Mouse (Mus musculus): ENCODE results near the gene Adora1.
"Not testable (repeated sequence)": the region's sequence is repeated elsewhere in the genome, so short reads cannot be mapped to it uniquely, and the experiment has no call there.

Gene Adora1

DNA sequence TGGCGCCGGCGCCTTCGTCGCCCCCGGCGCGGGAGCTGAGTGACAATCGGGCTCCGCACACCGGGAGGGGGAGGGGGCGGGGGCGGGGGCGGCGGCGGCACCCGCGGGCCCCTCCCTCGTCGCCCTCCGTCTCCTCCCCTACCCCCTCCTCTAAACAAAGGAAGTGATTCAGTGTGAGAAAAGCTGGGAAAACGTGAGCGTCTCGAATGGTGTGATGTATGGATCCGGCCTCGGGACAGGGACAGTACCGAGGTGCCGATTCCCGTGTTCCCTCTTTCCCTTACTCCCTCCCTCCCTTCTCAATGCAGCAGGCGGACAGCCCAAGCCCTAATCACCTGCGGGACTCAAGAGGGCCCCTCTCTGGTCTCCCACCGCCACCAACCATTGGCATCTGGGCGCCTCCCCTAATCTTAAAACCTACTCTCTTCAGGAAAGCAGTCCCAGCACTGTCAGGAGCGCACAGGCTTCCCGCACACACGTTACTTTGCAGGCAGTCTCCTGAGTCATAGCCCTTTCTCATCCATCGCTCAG, at the start of gene Adora1:
Adora1 (minus strand) TSS at position 41 of the 531 bp plus-strand sequence.
- no peak for DNase-seq (ENCODE audit: low read depth)

DNA sequence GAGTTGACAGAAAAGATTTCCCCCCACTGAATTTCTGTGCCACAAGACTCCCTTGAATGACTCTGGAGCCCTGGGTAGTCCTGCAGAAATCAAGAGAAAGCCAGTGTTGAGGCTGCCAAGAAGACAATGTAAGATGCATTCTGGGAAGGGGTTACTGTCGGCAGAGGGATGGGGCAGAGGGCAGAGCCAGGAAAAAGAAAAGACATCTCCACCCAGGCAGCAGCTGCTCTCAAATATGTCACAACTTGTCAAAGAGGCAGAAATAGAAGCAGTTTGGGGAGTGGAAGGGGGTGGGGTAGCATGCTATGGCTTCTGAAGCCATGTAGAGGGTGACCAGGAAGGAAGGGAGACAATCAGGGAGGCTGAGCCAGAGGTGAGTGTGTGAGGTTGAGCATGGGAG, 47.9 kb upstream of the Adora1 start:
- no peak for DNase-seq (ENCODE audit: low read depth)

DNA sequence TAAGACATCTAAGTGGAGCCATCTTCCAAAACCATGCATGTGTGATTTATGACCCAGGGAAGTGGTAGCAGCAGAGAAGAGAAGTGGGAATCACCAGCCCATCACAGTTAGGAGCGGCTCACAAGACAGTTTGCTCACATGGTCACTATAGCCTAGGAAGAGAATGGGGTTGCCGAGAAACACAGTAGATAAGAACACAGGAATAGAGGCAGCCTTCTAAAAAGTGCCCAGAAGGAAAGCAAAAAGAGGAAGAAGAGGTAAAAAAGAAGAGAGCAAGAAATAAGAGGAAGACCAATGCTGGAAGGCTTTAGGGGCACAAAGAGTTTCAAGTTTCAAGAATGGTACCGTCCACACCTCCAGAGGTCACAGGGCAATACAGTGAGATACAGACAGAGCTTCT, 47.1 kb upstream of the Adora1 start:
- DNase-seq (ENCODE audit: low read depth): no peak

DNA sequence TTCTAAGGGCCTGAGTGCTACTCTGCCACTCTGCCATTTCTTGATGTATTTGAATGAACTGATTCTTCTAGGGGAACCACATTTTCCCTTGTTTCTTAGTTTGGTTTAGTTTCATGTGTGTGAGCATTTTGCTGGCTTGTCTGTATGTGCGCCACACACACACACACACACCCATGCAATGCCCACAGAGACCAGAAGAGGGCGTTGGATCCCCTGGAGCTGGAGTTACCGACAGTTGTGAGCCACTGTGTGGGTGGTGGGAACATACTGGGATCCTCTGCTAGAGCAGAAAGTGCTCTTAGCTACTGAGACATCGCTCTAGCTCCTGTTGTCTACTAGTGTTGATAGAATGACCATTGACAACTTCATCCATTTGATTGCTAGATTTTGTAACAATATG, 46.3 kb upstream of the Adora1 start:
- no peak for DNase-seq (ENCODE audit: low read depth)

DNA sequence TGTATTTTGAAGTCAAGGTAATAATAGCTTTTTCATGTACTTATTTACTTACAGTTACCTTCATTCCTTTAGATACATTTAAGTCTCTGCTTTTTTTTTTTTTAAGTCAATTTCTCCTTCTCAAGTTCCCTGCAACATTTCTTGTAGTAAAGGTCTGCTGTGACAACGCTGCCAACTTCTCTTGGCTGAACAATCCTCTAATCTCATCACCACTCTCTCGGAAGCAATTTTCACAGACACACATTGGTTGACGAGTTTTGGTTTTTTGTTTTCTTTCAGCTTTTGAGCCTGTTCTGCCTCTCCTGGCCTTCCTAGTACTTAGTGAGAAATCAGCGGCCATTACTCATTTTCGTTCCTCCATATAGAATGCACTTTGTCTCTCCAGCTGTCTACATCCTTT, 44.9 kb upstream of the Adora1 start:
- no peak for DNase-seq (ENCODE audit: low read depth)

DNA sequence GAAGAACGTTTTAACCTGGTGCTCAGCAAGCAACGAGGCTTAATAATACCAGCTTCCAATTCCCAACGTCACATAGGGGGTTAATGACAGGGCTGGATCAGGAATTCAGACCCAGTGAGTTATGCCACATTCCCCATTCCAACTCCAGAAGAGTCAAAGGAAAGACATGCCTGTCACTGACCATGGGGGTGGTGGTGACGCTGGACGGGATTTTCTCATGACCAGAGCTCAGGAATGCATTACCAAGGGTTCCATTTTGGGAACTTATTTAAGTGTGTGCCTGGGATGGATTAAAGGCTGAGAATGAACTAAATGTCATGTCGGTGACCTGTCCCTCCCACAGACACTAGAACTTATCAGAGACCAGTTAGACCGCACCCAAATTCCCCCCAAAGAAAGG, 41.6 kb upstream of the Adora1 start:
- no peak for DNase-seq (ENCODE audit: low read depth)

DNA sequence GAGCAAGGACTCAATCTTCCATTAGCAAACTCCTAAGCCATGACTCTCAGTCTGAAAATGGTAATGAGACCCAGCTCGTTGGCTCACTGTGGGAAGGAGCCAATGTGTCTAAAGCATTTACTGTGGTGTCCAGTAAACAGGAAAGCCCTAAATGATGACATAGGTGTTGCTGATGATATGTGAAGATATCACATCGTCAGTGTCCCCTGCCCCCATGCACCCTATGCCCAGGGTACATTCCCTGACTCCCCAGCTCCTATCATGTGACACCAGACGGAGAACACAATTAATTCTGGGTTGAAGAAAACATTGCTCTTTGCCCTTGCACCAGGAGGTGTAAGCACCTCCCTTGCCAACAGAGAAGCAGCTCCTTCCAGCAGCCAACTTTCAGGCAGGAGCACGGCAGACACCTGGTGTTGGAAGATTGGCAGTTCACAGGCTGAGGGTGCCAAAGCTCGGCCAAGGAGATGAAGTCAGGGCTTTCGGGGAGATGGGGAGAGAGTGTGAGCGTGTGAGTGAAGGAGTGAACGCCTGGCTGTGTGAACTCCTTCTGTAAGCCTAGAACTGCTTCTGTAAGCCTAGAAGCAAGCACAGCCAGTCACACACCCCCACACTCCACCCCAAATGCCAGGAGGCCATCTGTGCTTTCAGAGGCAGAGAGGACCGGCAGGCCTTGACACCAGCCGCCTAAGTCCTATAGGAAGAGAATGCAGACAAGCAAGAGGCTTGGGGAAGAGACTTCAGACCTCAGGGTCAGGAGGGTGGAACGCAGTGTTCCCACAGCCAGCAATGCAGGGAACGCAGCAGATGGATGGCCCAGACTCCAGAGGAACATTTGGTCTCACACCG, 40.6 kb upstream of the Adora1 start:
- no peak for DNase-seq (ENCODE audit: low read depth)

DNA sequence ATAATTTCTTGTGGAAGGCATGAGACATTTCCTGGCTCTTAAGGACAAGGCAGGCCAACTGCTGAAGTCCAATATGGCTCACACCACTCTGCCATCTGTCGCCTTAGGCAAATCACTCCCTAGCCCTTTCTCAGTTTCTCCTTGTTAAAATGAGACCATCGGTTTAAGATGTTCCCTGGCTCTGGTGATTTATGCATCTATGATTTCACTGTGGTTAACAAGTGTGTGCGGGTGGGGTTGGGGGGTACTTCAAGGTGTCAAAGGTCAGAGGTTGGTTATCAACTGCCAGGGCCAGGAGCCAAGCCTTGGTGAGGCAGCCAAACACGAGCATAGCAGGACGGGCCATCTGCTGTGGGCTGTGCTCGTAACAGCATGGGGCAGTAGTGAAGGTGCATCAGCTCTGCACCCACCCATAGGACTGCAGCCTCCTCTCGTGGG, 39.3 kb upstream of the Adora1 start:
- DNase-seq (ENCODE audit: low read depth): no peak

DNA sequence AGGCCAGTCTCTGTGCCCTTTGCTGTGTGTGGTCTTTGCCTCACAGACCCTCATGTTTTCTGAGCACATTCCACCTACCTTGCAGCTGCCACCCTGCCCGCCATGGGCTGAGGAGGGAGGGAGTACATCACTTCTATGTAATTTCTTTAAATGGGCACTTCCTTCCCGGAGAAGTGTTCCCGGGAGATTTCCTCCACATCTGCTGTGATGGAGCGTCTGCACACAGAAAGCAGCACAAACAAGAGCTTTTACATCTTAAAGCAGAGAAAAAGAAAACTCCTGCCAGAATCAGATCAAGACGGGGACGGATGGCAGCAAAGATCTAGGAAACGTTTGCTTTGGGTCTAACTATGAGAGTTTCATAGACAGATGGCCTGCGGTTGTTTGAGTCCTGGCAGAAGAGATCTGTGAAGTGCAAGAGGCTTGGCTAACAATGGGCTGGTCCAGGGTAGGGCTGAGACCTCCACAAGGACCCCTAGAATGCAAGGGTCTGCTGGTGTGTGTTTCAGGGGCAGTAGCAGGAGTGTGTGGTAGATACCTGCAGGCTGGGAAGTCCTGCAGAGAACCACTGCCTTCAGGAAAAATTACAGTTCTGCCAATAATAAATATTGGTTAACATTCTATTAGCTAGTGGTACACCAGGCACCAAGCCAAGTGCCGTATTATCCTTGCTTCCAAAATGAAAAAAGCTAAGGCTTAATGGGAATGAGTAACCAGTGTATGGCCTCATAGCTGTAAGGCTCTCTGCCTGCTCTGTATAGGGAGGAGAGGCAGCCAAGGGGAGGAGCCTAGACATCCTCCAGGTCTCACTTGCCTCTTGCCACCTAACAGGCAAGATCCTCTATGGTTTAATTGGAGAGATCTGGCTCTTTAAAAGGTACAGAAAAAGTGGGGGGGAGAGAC, 38.5 kb upstream of the Adora1 start:
- DNase-seq (ENCODE audit: low read depth): no peak

DNA sequence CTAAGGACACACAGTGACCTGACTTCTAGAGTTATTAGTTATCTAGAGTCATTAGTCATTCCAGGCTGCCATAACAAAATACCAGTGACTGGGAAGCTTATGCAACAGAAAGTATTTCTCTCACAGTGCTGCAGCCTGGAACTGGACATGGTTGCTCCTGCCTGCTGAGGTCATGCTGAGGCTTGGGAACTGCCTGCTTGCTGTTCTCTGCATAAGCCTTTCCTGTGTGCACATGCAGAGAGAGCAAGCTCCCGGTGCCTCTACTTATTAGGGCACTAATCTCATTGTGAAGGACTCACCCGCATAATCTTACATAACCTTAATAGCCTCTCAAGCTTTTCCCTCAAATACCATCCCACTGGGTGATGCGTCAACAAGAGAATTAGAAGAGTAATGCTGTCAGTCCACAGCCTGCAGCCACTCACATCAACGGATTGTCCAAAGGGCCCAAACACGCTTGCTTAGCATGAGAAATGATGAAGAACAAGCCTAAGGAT, 37.6 kb upstream of the Adora1 start:
- no peak for DNase-seq (ENCODE audit: low read depth)

DNA sequence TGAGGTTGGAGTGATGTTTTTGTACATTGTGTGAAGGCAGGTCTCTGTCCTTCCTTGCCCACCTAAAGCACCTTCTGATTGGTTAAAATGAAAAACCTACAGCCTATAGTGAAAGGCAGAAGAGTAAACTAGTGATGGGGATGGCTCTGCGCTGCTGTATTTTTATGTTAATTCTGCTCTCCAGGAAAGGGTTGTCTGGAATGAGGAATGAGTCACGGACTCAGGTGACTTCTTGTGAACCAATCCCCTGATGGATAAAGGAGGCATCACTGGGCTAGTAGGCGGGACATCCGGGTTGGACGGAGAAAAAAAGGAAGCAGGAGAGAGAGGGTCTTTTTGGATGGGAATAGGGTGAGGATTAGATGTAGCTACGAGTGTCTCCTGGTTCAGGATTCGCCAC, 34.8 kb upstream of the Adora1 start:
- no peak for DNase-seq (ENCODE audit: low read depth)

DNA sequence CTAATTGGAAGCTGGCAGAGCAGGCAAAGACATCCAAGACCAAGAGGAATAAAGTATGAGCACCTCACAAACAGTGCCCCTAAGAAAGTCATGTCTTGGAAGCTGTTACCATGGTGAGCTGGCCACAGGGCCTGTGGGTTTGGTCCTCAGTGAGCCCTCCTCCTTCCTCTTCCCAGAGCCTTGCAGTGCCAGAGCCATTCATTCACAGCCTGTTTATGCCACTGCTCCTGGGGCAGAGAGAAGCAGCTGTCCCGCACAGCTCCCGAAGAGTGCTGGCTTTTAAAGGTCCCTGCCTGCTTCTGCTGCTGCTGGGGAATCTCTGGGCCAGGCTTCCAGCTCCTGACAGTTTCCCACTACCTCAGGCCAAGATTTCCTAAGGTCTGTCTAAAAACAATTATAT, 30.6 kb upstream of the Adora1 start:
- DNase-seq (ENCODE audit: low read depth): no peak

DNA sequence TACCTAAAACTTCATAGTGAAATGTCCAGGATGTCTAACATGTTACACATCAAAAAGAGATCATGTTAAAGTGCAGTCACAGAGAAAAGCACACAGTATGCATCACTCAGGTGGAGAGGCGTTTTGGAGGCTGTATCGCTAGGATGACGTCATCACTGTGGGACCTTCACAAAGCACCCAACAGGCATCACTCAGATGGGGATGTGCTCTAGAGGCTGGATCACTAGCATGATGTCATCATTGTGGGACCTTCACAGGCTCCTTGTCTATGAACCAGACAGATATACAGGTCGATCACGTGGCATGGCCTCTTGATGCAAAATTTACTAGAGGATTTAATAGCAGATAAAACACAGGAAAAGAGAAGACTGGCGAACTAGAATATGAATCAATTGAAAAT, 29.1 kb upstream of the Adora1 start:
- DNase-seq (ENCODE audit: low read depth): no peak

DNA sequence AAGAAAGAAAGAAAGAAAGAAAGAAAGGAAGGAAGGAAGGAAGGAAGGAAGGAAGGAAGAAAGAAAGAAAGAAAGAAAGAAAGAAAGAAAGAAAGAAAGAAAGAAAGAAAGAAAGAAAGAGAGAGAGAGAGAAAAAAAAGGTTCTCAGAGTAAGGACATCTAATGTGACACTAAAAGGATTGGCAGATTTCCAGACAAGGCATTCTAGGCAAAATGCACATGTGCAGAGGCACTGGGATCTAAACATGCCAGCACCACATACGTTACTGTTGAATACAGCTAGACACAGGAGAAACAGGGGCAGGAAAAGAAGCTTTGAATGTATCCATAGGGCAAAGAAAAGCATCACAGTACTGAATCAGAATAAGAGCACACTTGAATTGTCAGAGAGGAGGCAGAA, 14.4 kb upstream of the Adora1 start:
- DNase-seq (ENCODE audit: low read depth): not testable (repeated sequence)

DNA sequence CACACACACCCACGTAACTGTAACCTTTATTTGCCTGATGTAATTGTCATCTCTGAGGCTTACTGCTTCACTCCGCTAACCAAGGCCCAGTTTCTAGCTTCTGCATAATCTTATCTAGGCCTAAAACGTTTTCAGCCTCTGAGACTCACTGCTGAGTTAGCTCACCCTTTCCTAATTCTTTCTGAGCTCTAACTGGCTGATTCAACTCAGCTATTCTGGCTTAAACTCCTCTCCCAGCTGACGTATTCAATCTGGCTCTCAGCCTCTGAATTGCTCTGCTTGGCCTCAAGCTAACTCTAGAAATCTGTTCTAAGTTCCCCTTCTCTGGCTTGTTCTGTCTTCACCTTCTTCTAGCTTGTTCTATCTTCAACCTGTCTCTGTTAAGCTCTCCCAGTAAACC, 11.4 kb upstream of the Adora1 start:
- no peak for DNase-seq (ENCODE audit: low read depth)

DNA sequence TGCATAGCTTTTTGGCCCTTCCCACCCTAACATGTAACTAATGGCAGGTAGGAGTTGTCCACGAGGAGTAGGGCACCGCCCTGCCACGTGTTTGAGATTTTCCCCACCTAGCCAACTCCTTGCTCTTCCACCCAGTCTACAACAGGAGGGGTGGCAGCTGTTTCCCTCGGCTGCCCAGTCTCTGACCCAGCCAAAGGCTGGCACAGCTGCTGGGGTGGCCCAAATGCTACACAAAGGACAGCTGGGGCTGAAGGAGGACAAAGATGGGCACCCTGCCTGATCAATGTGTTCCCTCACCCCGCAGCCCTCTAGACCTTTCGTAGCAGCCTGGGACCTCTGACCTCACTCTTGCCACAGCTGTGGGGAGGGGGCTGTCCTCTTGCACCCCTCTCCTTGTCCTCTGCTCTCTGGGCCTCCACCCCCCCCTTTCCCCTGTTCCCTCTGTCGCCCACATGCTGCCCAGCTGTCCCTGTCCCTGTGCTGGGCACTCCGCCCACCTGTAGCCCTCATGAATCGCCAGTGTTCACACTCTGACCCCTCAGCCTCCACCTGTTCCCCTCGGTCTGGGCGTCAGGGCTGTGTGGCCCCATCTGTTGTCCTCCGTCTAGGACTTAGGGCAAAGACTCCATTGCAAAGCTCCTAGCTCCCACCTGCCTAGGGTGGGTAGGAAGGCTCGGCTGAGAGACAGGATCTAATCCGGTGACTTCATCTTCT, 9.9 kb upstream of the Adora1 start:
- no peak for DNase-seq (ENCODE audit: low read depth)

DNA sequence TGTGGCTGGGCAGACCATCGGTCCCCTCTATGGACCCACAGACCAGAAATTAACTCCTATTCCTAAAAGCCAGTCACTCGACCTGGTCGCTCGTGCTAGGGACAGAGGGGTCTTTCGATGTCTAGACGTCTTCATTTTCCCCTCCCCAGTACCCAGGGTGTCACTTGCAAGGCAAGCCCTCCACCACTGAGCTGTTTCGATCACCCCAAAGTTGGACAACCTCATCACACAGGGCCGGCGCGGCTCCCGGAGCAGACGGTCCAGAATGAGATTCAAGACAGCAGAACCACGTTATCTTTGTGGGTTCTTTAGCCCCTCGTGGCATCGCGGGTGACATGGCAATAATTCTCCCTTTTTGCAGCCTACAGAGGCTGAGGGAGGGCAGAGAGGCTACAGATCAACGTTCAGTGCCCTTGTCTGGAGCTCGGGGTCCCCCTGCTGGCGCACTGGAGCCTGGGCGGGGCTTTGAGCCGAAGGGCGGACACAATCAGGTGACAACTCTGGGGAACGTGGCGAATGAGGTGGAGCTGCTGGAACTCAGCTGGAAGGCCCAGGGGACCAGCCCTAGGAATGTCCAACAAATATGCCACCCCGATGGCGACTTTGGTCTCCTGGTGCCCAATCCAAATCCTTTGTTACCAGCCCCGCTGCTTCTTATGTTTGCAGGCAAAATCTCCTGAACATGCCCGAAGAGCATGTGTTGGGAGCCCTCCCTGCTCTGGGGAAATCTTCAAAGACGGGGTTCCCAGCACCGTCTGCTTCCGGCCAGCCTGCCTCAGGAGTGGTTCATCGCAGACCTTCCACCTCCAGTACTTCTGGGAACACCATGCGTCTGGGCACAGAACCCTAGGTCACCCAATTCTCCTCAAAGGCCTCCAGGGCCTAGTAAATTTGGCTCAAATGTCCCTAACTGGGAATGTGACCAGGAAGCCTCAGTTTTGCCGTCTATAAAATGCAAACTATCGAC, 9.0 kb upstream of the Adora1 start:
- DNase-seq (ENCODE audit: low read depth): peak; percentile 62

DNA sequence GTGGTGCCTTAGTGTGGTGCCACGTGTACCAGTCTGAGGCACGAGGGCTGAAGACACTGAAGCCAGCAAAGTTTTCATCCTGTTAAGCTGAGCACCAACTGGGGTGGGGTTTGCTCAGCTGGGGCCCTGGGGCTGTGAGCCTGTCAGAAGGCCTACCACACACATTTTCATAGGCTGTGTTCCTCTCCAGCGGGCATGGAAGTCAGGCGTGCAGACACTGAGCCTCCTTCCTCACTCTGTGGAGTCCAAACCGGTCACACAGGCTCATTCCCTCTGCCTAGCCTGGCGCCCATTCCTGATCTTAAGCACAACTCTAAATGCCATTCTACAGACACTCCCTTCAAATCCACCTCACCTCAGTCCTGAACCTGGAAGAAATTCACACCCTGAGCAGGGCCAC, 8.3 kb upstream of the Adora1 start:
- DNase-seq (ENCODE audit: low read depth): no peak

DNA sequence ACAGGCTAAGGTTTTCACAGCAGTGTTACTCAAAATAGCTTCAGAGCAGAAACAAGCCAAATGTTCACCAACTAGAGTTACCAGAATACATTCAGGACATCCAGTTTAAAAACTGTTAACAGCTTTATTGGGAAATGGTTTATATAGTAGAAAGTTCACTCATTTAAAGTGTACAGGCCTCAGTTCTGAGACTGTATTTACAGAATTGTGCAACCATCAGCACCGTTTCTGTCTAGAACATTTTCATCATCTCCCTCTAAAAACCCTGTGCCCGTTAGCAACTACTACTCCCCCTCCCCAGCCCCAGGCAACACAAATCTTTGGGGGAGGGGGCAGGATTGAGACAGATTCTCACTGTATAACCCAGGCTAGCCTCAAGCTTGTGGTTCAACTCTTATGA, 7.1 kb upstream of the Adora1 start:
- DNase-seq (ENCODE audit: low read depth): no peak

DNA sequence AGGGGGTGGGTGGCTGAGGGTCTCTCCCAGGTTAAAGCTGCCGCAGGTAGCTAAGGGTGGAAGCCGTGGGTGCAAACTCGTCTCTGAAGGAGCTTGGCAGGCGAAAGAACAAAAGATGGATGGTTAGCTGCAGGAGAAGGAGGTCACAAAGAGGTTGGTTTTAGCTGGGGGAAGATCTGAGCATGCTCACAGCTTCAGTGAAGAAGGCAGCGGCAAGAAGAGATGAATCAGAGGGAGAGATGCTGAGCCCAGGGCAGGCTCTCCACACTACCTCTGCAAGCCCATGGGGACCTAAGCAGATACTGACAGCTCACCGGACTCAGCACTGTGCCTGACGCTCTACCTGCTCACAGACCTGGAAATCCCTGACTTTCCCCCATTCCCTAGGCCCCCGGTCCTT, 6.1 kb upstream of the Adora1 start:
- DNase-seq (ENCODE audit: low read depth): no peak

DNA sequence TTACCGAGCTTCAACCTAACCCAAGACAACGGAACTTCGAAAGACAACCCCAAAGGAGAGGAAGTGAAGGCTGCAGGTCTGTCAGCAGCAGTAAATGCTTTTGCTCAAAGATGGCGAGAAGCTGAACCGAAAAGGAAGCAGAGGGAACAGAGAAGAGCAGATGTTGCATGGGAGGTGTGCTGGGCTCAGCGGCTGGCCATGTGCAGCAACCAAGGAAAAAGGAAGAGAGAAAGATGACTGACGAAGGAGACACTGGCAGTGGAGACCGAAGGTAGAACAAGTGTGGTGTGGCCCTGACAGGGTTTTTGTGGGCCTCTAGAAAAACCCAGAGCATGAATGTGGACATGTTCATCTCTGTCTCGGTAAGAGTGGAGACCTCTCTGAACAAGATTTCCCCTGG, 5.5 kb upstream of the Adora1 start:
- DNase-seq (ENCODE audit: low read depth): no peak
